Mouse (Mus musculus) hindbrain, embryonic 15.5 days (tissue): ENCODE results near the gene Nck1. TPM values are rescaled to one million over a fixed set of nuclear protein-coding genes. Genes with fewer than 3 reads are reported as not detected.

Experiments
- ATAC-seq: fragments of 200-750 bp; cut with Nextera tagmentation; 2 replicates; pipeline ENCODE4 v1.8.0; 2017; ENCODE audit warnings: low read depth, moderate number of reproducible peaks, moderate TSS enrichment; ENCODE audit not compliant: low FRiP score
- H3K27ac ChIP-seq: fragments of 300-500 bp; sonication (generic); replicated peaks from 2 replicates; pipeline ENCODE4 v1.5.1; 2015; ENCODE audit warnings: mild to moderate bottlenecking, inconsistent platforms
- H3K27me3 ChIP-seq: fragments of 300-500 bp; sonication (generic); 2 replicates; pipeline ENCODE4 v1.6.1; 2015; ENCODE audit warnings: control low read depth, inconsistent platforms
- H3K36me3 ChIP-seq: fragments of 300-500 bp; sonication (generic); 2 replicates; pipeline ENCODE4 v1.6.1; 2015; ENCODE audit warnings: control low read depth, inconsistent platforms
- H3K4me1 ChIP-seq: fragments of 300-500 bp; sonication (generic); replicated peaks from 2 replicates; pipeline ENCODE4 v1.6.1; 2015; ENCODE audit warnings: control low read depth, inconsistent platforms
- H3K4me2 ChIP-seq: fragments of 300-500 bp; sonication (generic); 2 replicates; pipeline ENCODE4 v1.6.1; 2015; ENCODE audit warnings: moderate library complexity, mild to moderate bottlenecking, inconsistent platforms
- H3K4me3 ChIP-seq: fragments of 300-500 bp; sonication (generic); 2 replicates; pipeline ENCODE4 v1.5.1; 2015; ENCODE audit warnings: mild to moderate bottlenecking, inconsistent platforms
- H3K9ac ChIP-seq: fragments of 300-500 bp; sonication (generic); 2 replicates; pipeline ENCODE4 v1.6.1; 2015; ENCODE audit warnings: inconsistent platforms
- H3K9me3 ChIP-seq: fragments of 300-500 bp; sonication (generic); 2 replicates; pipeline ENCODE4 v1.6.1; 2016; ENCODE audit warnings: control low read depth, inconsistent platforms
- WGBS: fragments of 180-500 bp; shearing (Covaris S2); methylation state at CpG from one replicate; pipeline ENCODE4 v1.1.7; 2015; 5-methylcytosine and 5-hydroxymethylcytosine counted together
- polyA plus RNA-seq: library from polyadenylated mRNA; unstranded; fragments of >200 nt; fragmentation: Nextera tagmentation; extraction: Ambion mirVana; gene quantifications from 2 replicates; pipeline ENCODE4 v1.2.1, GENCODE M21; 2015

Nck1 gene
- polyA plus RNA-seq, 1 experiment from 2014 or later, result 58.6 TPM

GRCm38 (mm10) chr9:100486431-100486830 lies 59.5 kb downstream of the Nck1 start, which contains the start of gene Il20rb:
Gene Il20rb (minus strand): TSS chr9:100486788.
- Histone ChIP-seq H3K9me3 (no peaks in the 10 kb centered on the region), H3K4me3 (no peak within 1 kb of the TSS), H3K9ac (no peak within 1 kb of the TSS), H3K27ac (no peak within 1 kb of the TSS), H3K36me3 (no peaks in the 10 kb centered on the region), H3K27me3 (no peaks in the 10 kb centered on the region), H3K4me1 (no peaks in the 10 kb centered on the region; the same call in 1 of the 2 replicates), H3K4me2 (no peak within 1 kb of the TSS)
- ATAC-seq, result no peak
- WGBS, result 78% methylated on average over 5 of the region's 5 CpGs

GRCm38 (mm10) chr9:100483318-100483717 lies 62.6 kb downstream of the Nck1 start:
- Histone ChIP-seq H3K4me3 (no peak overlapping the region), H3K27ac (no peak overlapping the region), H3K27me3 (no peaks in the 10 kb centered on the region), H3K9ac (no peak overlapping the region), H3K4me1 (no peaks in the 10 kb centered on the region; the same call in 1 of the 2 replicates), H3K4me2 (no peak overlapping the region), H3K36me3 (no peaks in the 10 kb centered on the region), H3K9me3 (no peaks in the 10 kb centered on the region)
- WGBS, result 92% methylated on average over 5 of the region's 5 CpGs
- no peak for ATAC-seq

- H3K9me3 ChIP-seq, result 0 out of 2 replicates have a peak, but pooled peaks cover 5% of the 10 kb centered on the region
- H3K4me2 ChIP-seq, result no peak overlapping the region
- 0 out of 2 replicates have a peak, but pooled peaks cover 3% of the 10 kb centered on the region for H3K36me3 ChIP-seq
- WGBS, result 75% methylated on average over 6 of the region's 6 CpGs
- H3K4me1 ChIP-seq, result no peaks in the 10 kb centered on the region; the same call in 1 of the 2 replicates
- H3K27ac ChIP-seq, result no peak overlapping the region
- no peaks in the 10 kb centered on the region for H3K27me3 ChIP-seq
- H3K4me3 ChIP-seq, result no peak overlapping the region
- H3K9ac ChIP-seq, result no peak overlapping the region
- no peak for ATAC-seq
Measured at GRCm38 (mm10) chr9:100481626-100482025, 64.3 kb downstream of the Nck1 start.

- Histone ChIP-seq H3K36me3 (0 out of 2 replicates have a peak, but pooled peaks cover 3% of the 10 kb centered on the region), H3K4me3 (no peak overlapping the region), H3K27me3 (no peaks in the 10 kb centered on the region), H3K9ac (no peak overlapping the region), H3K4me1 (no peaks in the 10 kb centered on the region), H3K4me2 (no peak overlapping the region), H3K27ac (no peak overlapping the region), H3K9me3 (0 out of 2 replicates have a peak, but pooled peaks cover 5% of the 10 kb centered on the region)
- ATAC-seq, result no peak
- 93% methylated on average over 1 of the region's 1 CpGs for WGBS
Measured at GRCm38 (mm10) chr9:100474056-100474455, 71.9 kb downstream of the Nck1 start.

- H3K4me2 ChIP-seq, result no peak overlapping the region
- no peaks in the 10 kb centered on the region for H3K4me1 ChIP-seq
- 83% methylated on average over 6 of the region's 6 CpGs for WGBS
- H3K36me3 ChIP-seq, result 0 out of 2 replicates have a peak, but pooled peaks cover 3% of the 10 kb centered on the region
- no peaks in the 10 kb centered on the region for H3K27me3 ChIP-seq
- ATAC-seq, result no peak
- no peak overlapping the region for H3K9ac ChIP-seq
- H3K4me3 ChIP-seq, result no peak overlapping the region
- H3K9me3 ChIP-seq, result 0 out of 2 replicates have a peak, but pooled peaks cover 5% of the 10 kb centered on the region
- H3K27ac ChIP-seq, result no peak overlapping the region
Measured at GRCm38 (mm10) chr9:100473361-100473760, 72.6 kb downstream of the Nck1 start.

GRCm38 (mm10) chr9:100472931-100473330 lies 73.0 kb downstream of the Nck1 start:
- no peak for ATAC-seq
- no peak overlapping the region for H3K4me3 ChIP-seq
- 0 out of 2 replicates have a peak, but pooled peaks cover 5% of the 10 kb centered on the region for H3K9me3 ChIP-seq
- 96% methylated on average over 8 of the region's 8 CpGs for WGBS
- no peaks in the 10 kb centered on the region for H3K4me1 ChIP-seq
- H3K27me3 ChIP-seq, result no peaks in the 10 kb centered on the region
- no peak overlapping the region for H3K27ac ChIP-seq
- H3K36me3 ChIP-seq, result 0 out of 2 replicates have a peak, but pooled peaks cover 3% of the 10 kb centered on the region
- no peak overlapping the region for H3K9ac ChIP-seq
- H3K4me2 ChIP-seq, result no peak overlapping the region

GRCm38 (mm10) chr9:100471605-100471953 lies 74.4 kb downstream of the Nck1 start:
- 81% methylated on average over 4 of the region's 4 CpGs for WGBS

GRCm38 (mm10) chr9:100470936-100471604 lies 74.9 kb downstream of the Nck1 start:
- Histone ChIP-seq H3K36me3 (no peaks in the 10 kb centered on the region), H3K4me2 (no peak overlapping the region), H3K9ac (no peak overlapping the region), H3K9me3 (no peaks in the 10 kb centered on the region), H3K4me1 (0 out of 2 replicates have a peak, but pooled peaks cover 3% of the 10 kb centered on the region), H3K4me3 (no peak overlapping the region), H3K27ac (no peak overlapping the region), H3K27me3 (no peaks in the 10 kb centered on the region)
- WGBS, result 57% methylated on average over 8 of the region's 8 CpGs
- peak; percentile 45; the same call in 1 of the 2 replicates for ATAC-seq

More at GRCm38 (mm10) chr9:100471605-100471953, 74.4 kb downstream of the Nck1 start:
- Histone ChIP-seq H3K4me1 (0 out of 2 replicates have a peak, but pooled peaks cover 3% of the 10 kb centered on the region), H3K36me3 (no peaks in the 10 kb centered on the region), H3K4me3 (no peak overlapping the region), H3K27me3 (no peaks in the 10 kb centered on the region), H3K27ac (no peak overlapping the region), H3K4me2 (no peak overlapping the region), H3K9me3 (no peaks in the 10 kb centered on the region), H3K9ac (no peak overlapping the region)
- no peak for ATAC-seq

GRCm38 (mm10) chr9:100470228-100470627 lies 75.7 kb downstream of the Nck1 start:
- Histone ChIP-seq H3K9me3 (no peaks in the 10 kb centered on the region), H3K4me1 (0 out of 2 replicates have a peak, but pooled peaks cover 3% of the 10 kb centered on the region), H3K36me3 (no peaks in the 10 kb centered on the region), H3K27ac (no peak overlapping the region), H3K9ac (no peak overlapping the region), H3K4me2 (no peak overlapping the region), H3K27me3 (no peaks in the 10 kb centered on the region), H3K4me3 (no peak overlapping the region)
- no peak for ATAC-seq
- 68% methylated on average over 1 of the region's 1 CpGs for WGBS

GRCm38 (mm10) chr9:100469681-100470080 lies 76.3 kb downstream of the Nck1 start:
- 92% methylated on average over 3 of the region's 3 CpGs for WGBS
- Histone ChIP-seq H3K27ac (no peak overlapping the region), H3K27me3 (no peaks in the 10 kb centered on the region), H3K9ac (no peak overlapping the region), H3K4me2 (no peak overlapping the region), H3K4me1 (0 out of 2 replicates have a peak, but pooled peaks cover 3% of the 10 kb centered on the region), H3K36me3 (no peaks in the 10 kb centered on the region), H3K4me3 (no peak overlapping the region), H3K9me3 (no peaks in the 10 kb centered on the region)
- no peak for ATAC-seq

GRCm38 (mm10) chr9:100468151-100468550 lies 77.8 kb downstream of the Nck1 start:
- Histone ChIP-seq H3K36me3 (no peaks in the 10 kb centered on the region), H3K27me3 (no peaks in the 10 kb centered on the region), H3K27ac (no peak overlapping the region), H3K4me1 (0 out of 2 replicates have a peak, but pooled peaks cover 3% of the 10 kb centered on the region), H3K4me3 (no peak overlapping the region), H3K9ac (no peak overlapping the region), H3K4me2 (no peak overlapping the region), H3K9me3 (no peaks in the 10 kb centered on the region)
- no peak for ATAC-seq
- WGBS, result 92% methylated on average over 8 of the region's 8 CpGs

GRCm38 (mm10) chr9:100467653-100468052 lies 78.3 kb downstream of the Nck1 start:
- no peaks in the 10 kb centered on the region for H3K36me3 ChIP-seq
- no peak overlapping the region for H3K4me2 ChIP-seq
- H3K27me3 ChIP-seq, result no peaks in the 10 kb centered on the region
- no peak overlapping the region for H3K4me3 ChIP-seq
- ATAC-seq, result no peak
- 0 out of 2 replicates have a peak, but pooled peaks cover 3% of the 10 kb centered on the region for H3K4me1 ChIP-seq
- H3K9ac ChIP-seq, result no peak overlapping the region
- H3K9me3 ChIP-seq, result no peaks in the 10 kb centered on the region
- 45% methylated on average over 7 of the region's 7 CpGs for WGBS
- H3K27ac ChIP-seq, result no peak overlapping the region
